Mouse (Mus musculus): ENCODE measurements around the gene Ube3b. TPM values are rescaled to one million over a fixed set of nuclear protein-coding genes. Genes with fewer than 3 reads are reported as not detected.

The Ube3b gene
- polyA plus RNA-seq, 1 experiment from 2014 or later = 49.8 TPM

Small RNAs within 50 kb of the gene (microRNA-seq; reads per million reads assigned to microRNA genes)
- gene Mir7027 = not detected

Other genes starting within 250 kb of the Ube3b start
- 2.6 and 3.3 TPM in 2 replicates for gene Acacb, start 234.1 kb upstream of the Ube3b start, polyA plus RNA-seq (2016; fragmentation: Nextera tagmentation; extraction: Ambion mirVana)
- 7.2 and 11.1 TPM in 2 replicates for gene Foxn4, start 106.8 kb upstream of the Ube3b start, polyA plus RNA-seq (2016; fragmentation: Nextera tagmentation; extraction: Ambion mirVana)
- 0.57 and 0.75 TPM in 2 replicates for gene Myo1h, start 91.4 kb upstream of the Ube3b start, polyA plus RNA-seq (2016; fragmentation: Nextera tagmentation; extraction: Ambion mirVana)
- gene Kctd10, start 99 bp upstream of the Ube3b start, polyA plus RNA-seq (2016; fragmentation: Nextera tagmentation; extraction: Ambion mirVana) = 103 and 114 TPM in 2 replicates
- 32.4 and 34.1 TPM in 2 replicates for gene Mmab, start 63.5 kb downstream of the Ube3b start, polyA plus RNA-seq (2016; fragmentation: Nextera tagmentation; extraction: Ambion mirVana)
- 62.3 and 65.2 TPM in 2 replicates for gene Mvk, start 63.7 kb downstream of the Ube3b start, polyA plus RNA-seq (2016; fragmentation: Nextera tagmentation; extraction: Ambion mirVana)
- gene Fam222a, start 187.4 kb downstream of the Ube3b start, polyA plus RNA-seq (2016; fragmentation: Nextera tagmentation; extraction: Ambion mirVana) = 4.0 and 5.1 TPM in 2 replicates

Data from midbrain, embryonic 10.5 days (tissue).